Mouse (Mus musculus): Measurements from ENCODE around the gene Arid5b.

- TF ChIP-seq CTCF (IDR thresholded peaks at IDR 0.05; ENCODE audit: low read depth) (no peak), EP300 (IDR thresholded peaks at IDR 0.05; ENCODE audit: low read depth) (no peak)
These were observed 141.2 kb downstream of the Arid5b start for GRCm38 (mm10) chr10:68137151-68137833.

Data from heart, postnatal 0 days (tissue).